Mouse (Mus musculus) forebrain, embryonic 16.5 days (tissue): Measurements from ENCODE around the gene Pgam5. TPM values are rescaled to one million over a fixed set of nuclear protein-coding genes. Genes with fewer than 3 reads are reported as not detected.

Experiments used
- ATAC-seq: fragments of 200-750 bp; cut with Nextera tagmentation; 2 replicates; pipeline ENCODE4 v1.8.0; 2017; ENCODE audit warnings: mild to moderate bottlenecking, moderate library complexity
- H3K27ac ChIP-seq: fragments of 300-500 bp; sonication (generic); 2 replicates; pipeline ENCODE4 v1.5.1; 2014; ENCODE audit warnings: low read length, control low read depth
- H3K27me3 ChIP-seq: fragments of 300-500 bp; sonication (generic); replicated peaks from 2 replicates; pipeline ENCODE4 v1.6.1; 2014; ENCODE audit warnings: low read length; ENCODE audit not compliant: control insufficient read depth, insufficient read depth
- H3K36me3 ChIP-seq: fragments of 300-500 bp; sonication (generic); 2 replicates; pipeline ENCODE4 v1.6.1; 2014; ENCODE audit not compliant: control insufficient read depth, insufficient read depth
- H3K4me1 ChIP-seq: fragments of 300-500 bp; sonication (generic); replicated peaks from 2 replicates; pipeline ENCODE4 v1.6.1; 2014; ENCODE audit warnings: low read length; ENCODE audit not compliant: control insufficient read depth, insufficient read depth
- H3K4me2 ChIP-seq: fragments of 300-500 bp; sonication (generic); 2 replicates; pipeline ENCODE4 v1.6.1; 2014; ENCODE audit warnings: mild to moderate bottlenecking, low read length, control low read depth
- H3K4me3 ChIP-seq: fragments of 300-500 bp; sonication (generic); replicated peaks from 2 replicates; pipeline ENCODE4 v1.5.1; 2014; ENCODE audit warnings: mild to moderate bottlenecking, low read length, control low read depth
- H3K9ac ChIP-seq: fragments of 300-500 bp; sonication (generic); replicated peaks from 2 replicates; pipeline ENCODE4 v1.6.1; 2014; ENCODE audit warnings: low read depth, low read length, control low read depth
- H3K9me3 ChIP-seq: fragments of 300-500 bp; sonication (generic); 2 replicates; pipeline ENCODE4 v1.6.1; 2016; ENCODE audit warnings: low read length; ENCODE audit not compliant: control insufficient read depth
- WGBS: fragments of 180-500 bp; shearing (Covaris S2); extraction: QIAGEN DNeasy Blood & Tissue Kit; methylation state at CpG from one replicate; pipeline ENCODE4 v1.1.7; 2014; 5-methylcytosine and 5-hydroxymethylcytosine counted together
- polyA plus RNA-seq: library from polyadenylated mRNA; unstranded; fragments of >200 nt; fragmentation: Nextera tagmentation; extraction: Ambion mirVana; gene quantifications from 2 replicates; pipeline ENCODE4 v1.2.1, GENCODE M21; 2015

The Pgam5 gene
- polyA plus RNA-seq, 1 experiment from 2014 or later: 108 TPM

GRCm38 (mm10) chr5:110285770-110286445 lies 16.2 kb upstream of the Pgam5 start, which contains the start of the genes Pxmp2 and Pole:
Gene Pxmp2, minus strand, starts transcription at chr5:110286186.
Gene Pole, plus strand, starts transcription at chr5:110286306.
- peak within 1 kb of the TSS; percentile 83 for H3K4me3 ChIP-seq
- 0% methylated on average over 60 of the region's 64 CpGs for WGBS
- peaks cover 6% of the 10 kb centered on the region; the same call in 1 of the 2 replicates for H3K27me3 ChIP-seq
- no peaks in the 10 kb centered on the region for H3K9me3 ChIP-seq
- H3K27ac ChIP-seq: no peak within 1 kb of the TSS
- peak within 1 kb of the TSS; percentile 96 for H3K4me2 ChIP-seq
- H3K36me3 ChIP-seq: peaks cover under 1% of the 10 kb centered on the region; the same call in 1 of the 2 replicates
- peaks cover 10% of the 10 kb centered on the region for H3K4me1 ChIP-seq
- H3K9ac ChIP-seq: peak within 1 kb of the TSS; percentile 79
- peak; percentile 98 for ATAC-seq

- 6% methylated on average over 15 of the region's 15 CpGs for WGBS
- Histone ChIP-seq H3K27ac (no peak overlapping the region), H3K27me3 (peaks cover 6% of the 10 kb centered on the region; the same call in 1 of the 2 replicates), H3K4me1 (peaks cover 10% of the 10 kb centered on the region), H3K4me2 (peak overlapping the region; percentile 96), H3K36me3 (no peaks in the 10 kb centered on the region), H3K9me3 (no peaks in the 10 kb centered on the region), H3K9ac (no peak overlapping the region), H3K4me3 (peak overlapping the region; percentile 83)
- ATAC-seq: no peak
These were observed 15.4 kb upstream of the Pgam5 start for GRCm38 (mm10) chr5:110285156-110285555.

GRCm38 (mm10) chr5:110284536-110284935 lies 14.8 kb upstream of the Pgam5 start:
- H3K27me3 ChIP-seq: peaks cover 6% of the 10 kb centered on the region; the same call in 1 of the 2 replicates
- H3K36me3 ChIP-seq: no peaks in the 10 kb centered on the region
- 6% methylated on average over 4 of the region's 4 CpGs for WGBS
- H3K4me3 ChIP-seq: no peak overlapping the region
- H3K4me1 ChIP-seq: peaks cover 10% of the 10 kb centered on the region
- no peaks in the 10 kb centered on the region for H3K9me3 ChIP-seq
- no peak overlapping the region for H3K4me2 ChIP-seq
- H3K9ac ChIP-seq: no peak overlapping the region
- ATAC-seq: no peak
- no peak overlapping the region for H3K27ac ChIP-seq

GRCm38 (mm10) chr5:110281984-110282383 lies 12.3 kb upstream of the Pgam5 start:
- no peak overlapping the region for H3K4me2 ChIP-seq
- H3K4me1 ChIP-seq: peaks cover 10% of the 10 kb centered on the region
- no peak overlapping the region for H3K4me3 ChIP-seq
- peaks cover 6% of the 10 kb centered on the region; the same call in 1 of the 2 replicates for H3K27me3 ChIP-seq
- 90% methylated on average over 2 of the region's 2 CpGs for WGBS
- no peak overlapping the region for H3K9ac ChIP-seq
- H3K9me3 ChIP-seq: no peaks in the 10 kb centered on the region
- H3K36me3 ChIP-seq: no peaks in the 10 kb centered on the region
- no peak overlapping the region for H3K27ac ChIP-seq
- ATAC-seq: no peak

GRCm38 (mm10) chr5:110276910-110277309 lies 7.2 kb upstream of the Pgam5 start:
- Histone ChIP-seq H3K9me3 (no peaks in the 10 kb centered on the region), H3K27ac (no peak overlapping the region), H3K4me3 (no peak overlapping the region), H3K9ac (no peak overlapping the region), H3K4me2 (no peak overlapping the region), H3K36me3 (no peaks in the 10 kb centered on the region), H3K4me1 (no peaks in the 10 kb centered on the region), H3K27me3 (no peaks in the 10 kb centered on the region)
- WGBS: 100% methylated on average over 1 of the region's 1 CpGs
- ATAC-seq: no peak

- Histone ChIP-seq H3K9me3 (no peaks in the 10 kb centered on the region), H3K36me3 (no peaks in the 10 kb centered on the region), H3K4me2 (no peak overlapping the region), H3K4me1 (no peaks in the 10 kb centered on the region), H3K9ac (no peak overlapping the region), H3K4me3 (no peak overlapping the region), H3K27ac (no peak overlapping the region), H3K27me3 (no peaks in the 10 kb centered on the region)
- 80% methylated on average over 2 of the region's 2 CpGs for WGBS
- no peak for ATAC-seq
These were observed 6.7 kb upstream of the Pgam5 start for GRCm38 (mm10) chr5:110276391-110276790.

- Histone ChIP-seq H3K9me3 (no peaks in the 10 kb centered on the region), H3K4me1 (no peaks in the 10 kb centered on the region), H3K4me2 (no peak overlapping the region), H3K27me3 (no peaks in the 10 kb centered on the region), H3K9ac (no peak overlapping the region), H3K4me3 (no peak overlapping the region), H3K36me3 (no peaks in the 10 kb centered on the region), H3K27ac (no peak overlapping the region)
- no peak for ATAC-seq
- WGBS: 67% methylated on average over 2 of the region's 2 CpGs
These were observed 5.1 kb upstream of the Pgam5 start for GRCm38 (mm10) chr5:110274846-110275245.

- no peak overlapping the region for H3K9ac ChIP-seq
- no peaks in the 10 kb centered on the region for H3K36me3 ChIP-seq
- no peak for ATAC-seq
- no peak overlapping the region for H3K27ac ChIP-seq
- 87% methylated on average over 4 of the region's 4 CpGs for WGBS
- no peaks in the 10 kb centered on the region for H3K27me3 ChIP-seq
- H3K4me3 ChIP-seq: no peak overlapping the region
- peaks cover under 1% of the 10 kb centered on the region for H3K4me1 ChIP-seq
- no peak overlapping the region for H3K4me2 ChIP-seq
- H3K9me3 ChIP-seq: no peaks in the 10 kb centered on the region
These were observed 4.4 kb upstream of the Pgam5 start for GRCm38 (mm10) chr5:110274147-110274546.

- Histone ChIP-seq H3K9me3 (no peaks in the 10 kb centered on the region), H3K36me3 (peaks cover 14% of the 10 kb centered on the region), H3K9ac (no peak overlapping the region), H3K4me1 (peaks cover 12% of the 10 kb centered on the region), H3K4me3 (no peak overlapping the region), H3K27me3 (no peaks in the 10 kb centered on the region), H3K4me2 (no peak overlapping the region), H3K27ac (no peak overlapping the region)
- 93% methylated on average over 6 of the region's 6 CpGs for WGBS
- ATAC-seq: no peak
These were observed 529 bp upstream of the Pgam5 start for GRCm38 (mm10) chr5:110270242-110270641.
